In genomic region chr11:118253447-118254158, GRCm38 (mm10) we compare ENCODE assay signal across 1 mouse cellular context.
TF ChIP-seq lines count a peak whose summit lies in the region.

No protein-coding gene starts in this region.

TF ChIP-seq in CH12.LX, 34 proteins besides CTCF, POLR2A, EP300 and RAD21 (continued from another document):
- TF ChIP-seq ZMIZ1 (IDR thresholded peaks at IDR 0.05; ENCODE audit: low read depth, low read length) (no peak), JUN (IDR thresholded peaks at IDR 0.05; ENCODE audit: insufficient read depth, low read depth, low read length) (no peak), POLR2AphosphoS2 (IDR thresholded peaks at IDR 0.05; ENCODE audit: low read depth, low read length) (no peak), NRF1 (IDR thresholded peaks at IDR 0.05; ENCODE audit: low read depth, low read length) (0 out of 2 replicates have a peak, but pooled peaks have one; percentile 7), IRF4 (IDR thresholded peaks at IDR 0.05; ENCODE audit: low read depth, low read length) (no peak), JUND (conservative IDR thresholded peaks at IDR 0.05; ENCODE audit: low read depth, low read length) (no peak), ZKSCAN1 (IDR thresholded peaks at IDR 0.05; ENCODE audit: borderline replicate concordance, low read depth, low read length) (no peak), USF2 (conservative IDR thresholded peaks at IDR 0.05; ENCODE audit: low read depth, low read length) (no peak), E2F4 (IDR thresholded peaks at IDR 0.05; ENCODE audit: insufficient replicate concordance, low read depth, low read length) (no peak), MXI1 (IDR thresholded peaks at IDR 0.05; ENCODE audit: low read depth, low read length) (0 out of 2 replicates have a peak, but pooled peaks have one; percentile 27), MAX (IDR thresholded peaks at IDR 0.05; ENCODE audit: low read length) (peak; percentile 79)
TF ChIP-seq in CH12.LX: peak in this region for 8.
